Mouse (Mus musculus): Measurements from ENCODE around the gene Bean1. TPM values are rescaled to one million over a fixed set of nuclear protein-coding genes. Genes with fewer than 3 reads are reported as not detected.

The Bean1 gene
- not detected for polyA plus RNA-seq (2017; shearing (Covaris generic))

DNA sequence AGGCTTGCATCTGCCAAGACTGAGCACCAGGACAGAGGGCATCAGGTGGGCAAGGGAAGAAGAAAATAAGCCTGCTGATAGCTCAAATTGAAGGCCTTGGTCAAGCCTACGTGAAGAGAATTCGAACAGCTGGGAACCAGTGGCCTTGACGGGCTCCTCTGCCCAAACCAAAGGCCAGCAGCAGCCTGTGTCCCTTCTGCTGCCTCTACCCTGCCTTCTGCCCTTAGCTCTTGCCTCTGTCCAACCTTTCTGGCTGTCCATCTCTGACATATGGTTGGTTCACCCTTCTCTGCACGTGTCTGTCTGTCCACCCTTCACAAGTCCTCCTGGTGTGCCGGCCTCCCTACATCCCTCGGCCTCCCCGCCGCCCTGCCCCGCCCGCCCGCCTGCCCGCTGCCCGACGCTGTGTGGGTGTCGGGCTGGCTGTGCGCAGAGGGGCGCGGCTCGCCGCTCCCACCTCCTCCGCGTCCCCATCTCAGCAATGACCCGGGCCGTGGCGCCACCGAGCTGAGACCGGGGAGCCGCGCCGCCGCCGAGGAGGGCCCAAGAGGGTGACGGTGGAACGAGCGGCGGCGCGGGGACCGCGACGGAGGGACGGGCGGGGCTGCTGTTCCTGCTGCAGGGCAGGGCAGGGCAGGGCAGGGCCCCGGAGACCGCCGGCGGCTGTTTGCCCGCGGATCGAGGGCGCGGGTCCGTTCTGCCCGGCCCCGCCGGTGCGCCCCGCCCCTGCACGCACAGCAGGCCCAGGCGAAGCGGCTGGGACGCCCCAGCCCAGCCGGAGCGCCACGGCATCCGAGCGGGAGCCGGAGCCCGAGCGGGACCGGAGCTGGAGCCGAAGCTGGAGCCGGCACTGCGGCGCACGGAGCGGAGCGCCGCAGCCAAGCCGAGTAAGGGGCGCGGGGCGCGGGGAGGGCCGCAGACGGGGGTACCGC lies at the start of gene Bean1:
TSS of gene Bean1 (plus strand) at position 325 of the 932 bp plus-strand sequence.
- no peak for ATAC-seq

DNA sequence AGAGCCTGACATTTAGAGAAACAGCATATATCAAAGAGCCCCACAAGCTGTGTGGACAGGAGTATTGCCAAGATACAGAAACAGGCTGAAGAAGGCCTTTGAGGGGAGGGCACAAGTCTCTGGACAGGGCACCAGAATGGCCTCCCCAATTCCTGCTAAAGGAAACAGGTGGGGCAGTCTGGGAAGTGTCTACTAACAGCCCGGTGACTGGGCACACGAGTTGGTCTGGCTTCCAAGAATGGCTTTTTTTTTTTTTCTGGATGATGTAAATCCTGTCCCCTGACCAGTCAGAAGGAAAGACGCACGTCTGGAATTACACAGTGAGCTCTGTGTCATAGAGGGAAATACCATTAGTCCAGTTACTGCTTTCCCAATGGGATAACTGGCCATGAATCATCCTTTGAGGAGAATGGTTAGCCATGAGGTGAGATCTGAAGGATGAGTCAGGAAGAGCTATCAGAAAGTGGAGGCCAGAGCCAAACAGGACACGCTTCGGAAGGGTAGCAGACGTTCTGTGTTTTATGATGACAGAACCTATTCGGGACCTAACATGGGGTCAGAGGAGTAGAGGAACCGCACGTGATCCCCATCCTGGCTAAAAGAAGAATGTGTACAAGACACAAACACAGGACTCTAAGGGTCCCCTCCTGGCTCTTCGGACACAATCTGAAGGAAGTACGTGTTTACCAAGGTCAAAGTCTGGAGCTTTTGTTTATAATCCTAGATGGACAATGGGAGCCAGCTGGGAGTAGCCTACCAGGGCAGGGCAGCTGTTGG lies 48.4 kb upstream of the Bean1 start:
- ATAC-seq = no peak

DNA sequence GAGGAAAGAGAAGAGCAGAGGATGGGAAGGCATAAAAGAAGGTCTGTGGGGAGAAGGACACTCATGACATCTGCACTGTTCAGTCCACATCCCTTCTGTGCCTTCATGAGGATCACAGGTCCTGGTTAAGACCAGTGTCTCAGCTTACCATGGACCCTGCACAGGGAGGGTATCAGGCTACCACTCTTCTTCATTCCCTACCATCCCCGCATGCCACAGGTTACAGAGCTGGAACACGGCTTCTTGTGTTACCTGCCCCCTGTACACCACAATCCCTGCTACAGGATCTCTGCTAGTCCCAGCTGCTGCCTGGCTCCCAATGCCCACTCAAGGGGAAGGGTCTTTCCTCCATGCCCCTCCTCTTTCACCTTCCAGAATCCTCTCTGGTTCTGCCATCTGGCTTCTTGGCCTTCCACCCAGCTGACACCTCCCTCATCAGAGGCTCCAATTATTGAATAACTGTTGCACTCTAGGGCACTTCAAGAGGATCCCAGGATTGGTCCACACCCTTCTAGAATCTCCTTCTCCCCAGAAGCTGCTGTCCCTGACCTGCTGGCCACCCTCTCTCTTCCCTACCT lies 47.1 kb upstream of the Bean1 start:
- no peak for ATAC-seq

DNA sequence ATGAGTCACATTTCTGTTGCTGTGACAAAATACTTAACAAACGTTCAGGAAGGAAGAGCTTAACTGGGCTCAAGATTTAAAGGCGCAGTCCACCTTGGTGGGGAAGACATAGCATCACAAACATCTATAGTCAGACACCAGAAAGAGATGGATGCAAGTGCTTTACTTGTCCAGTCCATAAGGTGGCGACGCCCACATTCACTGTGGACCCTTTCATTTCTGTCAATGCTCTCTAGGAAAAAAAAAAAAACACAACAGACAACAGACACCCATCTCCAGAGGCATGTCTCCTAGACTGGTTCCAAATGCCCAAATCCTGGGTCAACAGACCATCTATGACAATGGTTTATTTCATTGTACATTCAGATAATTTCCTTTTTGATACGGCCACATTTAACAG lies 45.7 kb upstream of the Bean1 start:
- ATAC-seq = no peak

GRCm38 (mm10) chr8:104127160-104127883 lies 42.9 kb upstream of the Bean1 start:
- no peak for ATAC-seq

DNA sequence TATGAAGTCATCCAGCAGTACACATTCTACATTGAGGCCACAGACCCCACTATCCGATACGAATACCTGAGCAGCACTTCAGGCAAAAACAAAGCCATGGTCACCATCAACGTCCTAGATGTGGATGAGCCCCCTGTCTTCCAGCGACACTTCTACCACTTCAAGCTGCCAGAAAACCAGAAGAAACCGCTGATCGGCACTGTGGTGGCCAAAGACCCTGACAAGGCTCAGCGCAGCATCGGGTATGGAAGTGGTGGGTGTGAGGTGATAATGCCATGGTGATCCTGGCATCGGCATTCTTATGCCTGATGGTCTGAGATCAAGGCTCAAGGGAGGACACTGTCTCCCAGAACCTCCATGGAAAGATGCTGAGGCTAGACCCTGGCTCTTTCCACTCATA lies 39.3 kb upstream of the Bean1 start:
- no peak for ATAC-seq

DNA sequence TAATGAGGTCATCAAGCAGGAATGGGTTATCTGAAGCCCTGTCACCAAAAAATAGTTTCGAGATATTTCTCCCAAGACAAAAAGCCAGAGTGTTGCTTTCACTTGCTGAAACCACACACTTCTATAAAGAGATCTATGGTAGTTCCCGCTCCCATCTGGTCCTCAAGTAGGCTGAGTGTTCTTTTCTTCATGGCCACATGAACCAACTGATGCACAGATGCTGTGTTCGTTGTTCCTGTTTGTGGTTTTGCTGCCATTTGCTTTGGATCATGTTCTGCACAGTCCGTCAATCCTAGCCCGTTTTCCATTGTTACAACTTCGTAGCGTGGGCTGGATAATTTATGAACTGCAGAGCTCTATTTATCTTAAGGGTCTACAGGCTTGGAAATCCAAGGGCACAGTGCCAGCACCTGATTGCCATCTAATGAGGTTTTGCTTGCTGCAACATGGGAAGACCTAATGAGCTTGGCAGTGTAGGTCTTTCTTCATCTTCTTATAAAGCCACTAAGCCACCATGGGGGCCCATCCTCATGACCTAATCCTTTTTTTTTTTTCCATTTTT lies 38.7 kb upstream of the Bean1 start:
- no peak for ATAC-seq

DNA sequence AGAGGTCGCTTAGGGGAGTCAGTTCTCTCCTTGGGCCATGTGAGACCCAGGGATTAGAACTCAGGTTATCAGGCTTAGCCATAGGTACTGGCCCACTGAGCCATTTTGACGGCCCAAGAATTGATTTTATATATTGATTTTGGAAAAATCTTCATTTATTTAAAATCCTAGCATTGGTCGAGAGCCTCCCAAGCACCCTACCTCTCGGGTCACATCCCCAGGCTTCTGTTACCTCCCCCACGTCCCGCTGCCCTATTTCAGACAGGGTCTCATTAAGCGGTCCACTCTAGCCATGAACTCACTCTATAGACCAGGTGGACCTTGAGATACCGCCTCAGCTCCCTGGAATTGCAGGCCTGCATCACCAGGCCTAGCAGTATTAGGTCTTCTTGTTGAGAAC lies 35.7 kb upstream of the Bean1 start:
- no peak for ATAC-seq

GRCm38 (mm10) chr8:104136277-104136676 lies 34.0 kb upstream of the Bean1 start:
- no peak for ATAC-seq

DNA sequence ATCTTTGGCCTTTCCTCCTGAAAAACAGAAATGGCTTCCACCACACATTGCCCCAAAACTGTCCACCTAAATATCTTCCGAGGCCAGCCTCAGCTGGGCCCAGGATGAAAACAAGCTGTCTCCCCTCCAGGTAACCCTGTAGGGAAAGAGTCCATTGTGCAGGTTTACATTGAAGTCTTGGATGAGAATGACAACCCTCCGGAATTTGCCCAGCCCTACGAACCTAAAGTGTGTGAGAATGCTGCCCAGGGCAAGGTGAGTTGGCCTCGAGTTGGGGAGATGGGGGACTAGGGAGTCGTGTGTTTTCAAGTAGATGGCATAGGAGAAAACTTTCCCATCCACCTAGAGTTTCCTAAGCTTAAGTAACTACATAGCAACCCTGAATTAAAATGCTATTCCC lies 32.6 kb upstream of the Bean1 start:
- no peak for ATAC-seq

DNA sequence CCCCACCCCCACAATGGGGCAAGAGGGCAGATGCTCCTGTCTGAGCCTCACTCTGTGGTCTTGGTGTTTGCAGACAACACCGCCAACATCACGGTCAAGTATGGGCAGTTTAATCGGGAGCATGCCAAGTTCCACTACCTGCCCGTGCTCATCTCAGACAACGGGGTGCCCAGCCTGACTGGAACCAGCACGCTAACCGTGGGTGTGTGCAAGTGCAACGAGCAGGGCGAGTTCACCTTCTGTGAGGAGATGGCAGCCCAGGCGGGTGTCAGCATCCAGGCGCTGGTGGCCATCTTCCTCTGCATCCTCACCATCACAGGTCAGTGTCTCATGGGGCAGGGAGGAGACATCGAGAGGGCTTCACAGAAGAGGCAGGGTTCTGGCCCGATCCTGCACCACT lies 29.6 kb upstream of the Bean1 start:
- ATAC-seq = no peak

DNA sequence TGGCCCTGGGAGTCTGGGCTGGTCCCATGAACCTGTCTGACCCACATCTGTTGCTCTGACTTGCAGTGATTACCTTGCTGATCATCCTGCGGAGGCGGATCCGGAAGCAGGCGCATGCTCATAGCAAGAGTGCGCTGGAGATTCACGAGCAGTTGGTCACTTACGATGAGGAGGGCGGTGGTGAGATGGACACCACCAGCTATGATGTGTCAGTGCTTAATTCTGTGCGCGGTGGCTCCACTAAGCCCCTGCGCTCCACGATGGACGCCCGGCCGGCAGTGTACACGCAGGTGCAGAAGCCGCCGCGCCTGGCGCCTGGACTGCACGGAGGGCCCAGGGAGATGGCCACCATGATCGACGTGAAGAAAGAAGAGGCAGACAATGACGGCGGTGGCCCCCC lies 27.8 kb upstream of the Bean1 start:
- ATAC-seq = no peak

DNA sequence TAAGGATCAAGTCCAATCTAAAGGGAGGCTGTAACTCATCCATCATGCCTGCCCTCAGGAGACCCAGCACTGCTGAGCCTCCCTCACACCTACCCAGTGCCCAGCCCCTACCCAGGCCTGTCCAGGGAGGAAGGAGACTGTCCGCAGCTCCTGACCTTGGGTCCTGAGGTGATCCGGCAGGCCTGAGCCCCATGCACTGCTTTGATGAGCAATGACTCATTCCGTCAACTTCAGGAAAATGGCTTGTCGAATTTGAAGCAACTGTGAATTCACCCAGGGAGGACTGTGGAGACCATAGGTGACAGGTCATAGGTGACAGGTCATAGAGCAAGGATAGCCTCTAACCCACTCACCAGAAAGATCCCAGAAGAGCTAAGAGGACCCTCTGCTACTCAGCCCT lies 26.9 kb upstream of the Bean1 start:
- no peak for ATAC-seq

GRCm38 (mm10) chr8:104144434-104145216 lies 25.6 kb upstream of the Bean1 start:
- ATAC-seq = no peak

DNA sequence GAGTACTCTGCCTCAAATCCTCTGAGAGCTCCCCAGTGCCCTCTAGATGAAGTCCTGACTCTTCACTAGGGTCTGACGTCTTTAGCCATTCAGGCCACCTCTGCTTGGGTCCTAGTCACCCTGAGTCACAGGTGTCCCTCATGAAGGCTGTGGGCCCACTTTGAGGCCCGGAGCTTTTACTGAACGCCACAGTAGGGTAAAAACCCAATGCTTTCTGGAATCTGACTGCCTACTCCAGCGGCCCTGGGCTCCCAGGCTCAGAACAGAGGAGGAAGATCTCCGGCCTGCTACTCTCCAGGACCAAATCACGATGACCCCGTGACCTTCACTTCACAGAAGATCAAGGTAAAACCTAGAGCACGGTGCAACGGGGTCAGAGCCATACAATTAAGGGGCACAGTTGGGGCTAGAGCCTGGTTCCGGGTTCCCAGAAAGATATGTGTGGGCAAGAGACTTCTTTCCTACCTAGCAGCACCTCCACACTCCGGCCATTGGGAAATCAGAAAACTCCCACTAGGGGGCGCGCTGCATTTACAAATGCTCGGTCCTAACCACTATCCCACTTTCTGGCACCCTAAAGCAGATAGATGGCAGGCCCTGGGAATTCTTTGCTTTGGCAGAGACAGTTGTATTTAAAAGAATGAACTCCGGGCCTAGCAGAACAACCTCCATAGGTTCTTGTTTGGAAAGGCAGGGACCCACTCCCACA lies 24.1 kb upstream of the Bean1 start:
- ATAC-seq = no peak

DNA sequence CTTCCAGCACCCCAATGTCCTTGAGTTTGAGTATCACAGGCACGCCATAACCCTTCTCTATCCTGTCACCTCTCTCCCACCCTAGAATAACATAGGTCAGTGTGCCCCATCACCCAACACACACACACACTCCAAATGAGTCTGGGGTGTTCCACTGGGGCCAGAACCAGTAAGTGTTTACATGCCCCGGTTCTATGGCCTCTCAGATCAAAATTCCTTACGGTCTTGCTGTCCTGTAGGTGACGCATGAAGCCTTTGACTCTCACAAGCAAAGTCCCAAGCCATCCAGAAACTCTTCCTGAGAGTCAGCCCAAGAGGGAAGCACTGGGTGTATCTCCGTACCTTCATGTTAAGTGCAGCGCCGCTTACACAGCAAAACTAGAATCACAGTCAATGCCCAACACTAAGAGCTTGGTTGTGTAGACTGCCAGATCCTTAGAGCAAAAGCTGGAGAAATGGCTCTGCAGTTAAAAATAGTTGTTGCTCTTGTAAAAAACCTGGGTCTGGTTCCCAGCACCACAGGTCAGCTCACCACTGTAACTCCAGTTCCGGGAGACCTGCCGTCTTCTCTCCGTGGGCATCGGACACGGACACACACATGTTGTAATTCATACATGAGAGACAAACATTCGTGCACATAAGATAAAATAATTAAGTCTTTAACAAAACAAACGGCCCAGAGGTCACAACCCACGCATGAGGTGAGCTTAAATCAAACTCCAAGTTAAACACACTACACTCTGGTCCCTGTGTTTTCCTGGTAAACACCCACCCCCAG lies 23.3 kb upstream of the Bean1 start:
- ATAC-seq = no peak

- no peak for ATAC-seq
These were observed 22.3 kb upstream of the Bean1 start for GRCm38 (mm10) chr8:104147947-104148346.

GRCm38 (mm10) chr8:104160731-104161130 lies 9.5 kb upstream of the Bean1 start:
- ATAC-seq = no peak

- ATAC-seq = no peak
These were observed 781 bp upstream of the Bean1 start for GRCm38 (mm10) chr8:104169461-104169860.

DNA sequence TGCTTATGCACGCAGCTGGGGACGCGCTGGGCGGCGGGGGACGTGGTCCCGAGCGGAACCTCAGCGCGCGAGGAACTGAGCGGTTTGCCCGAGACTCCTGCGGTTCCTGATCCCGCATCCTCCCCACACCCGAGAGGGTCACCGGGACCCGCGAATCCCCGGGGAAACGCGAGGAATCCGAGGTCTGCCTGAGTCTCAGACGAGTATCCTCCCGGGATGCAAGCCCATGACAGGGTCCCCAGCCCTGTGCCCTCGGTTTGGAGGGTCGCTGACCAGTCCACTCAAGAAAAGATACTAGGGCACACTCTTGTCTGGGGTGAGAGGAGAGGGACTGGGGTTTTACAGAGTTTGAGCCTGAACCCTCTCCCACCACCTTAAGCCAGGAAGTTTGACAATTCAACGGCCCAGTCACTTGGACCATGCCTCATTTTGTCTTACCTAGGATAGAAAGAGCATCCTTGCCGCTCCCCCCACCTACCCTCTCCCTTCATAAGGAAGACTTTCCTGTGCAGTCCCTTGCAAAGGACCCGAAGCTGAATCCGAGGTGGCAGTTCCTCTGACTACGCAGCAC lies 893 bp downstream of the Bean1 start:
- ATAC-seq = no peak

Data from inflammation-experienced regulatory T-cells, adult 6 months (primary cell).